Mouse (Mus musculus) C2C12 (cell line): Measurements from ENCODE around the gene Pax7.
A peak's percentile ranks its signal among the peaks of the same experiment; 100 is the strongest.

Experiments used
- CTCF ChIP-seq: IDR thresholded peaks from one replicate; pipeline ENCODE4 v1.5.1; 2011; ENCODE audit not compliant: control insufficient read depth, insufficient read depth, insufficient read length
- MYOD1 ChIP-seq: IDR thresholded peaks from one replicate; pipeline ENCODE4 v1.6.1; 2011; ENCODE audit warnings: low read depth; ENCODE audit not compliant: control insufficient read depth, insufficient read length

- TF ChIP-seq CTCF (peak; percentile 95), MYOD1 (no peak)
Observed at GRCm38 (mm10) chr4:139858635-139859176, 25.4 kb upstream of the Pax7 start.
